20 mouse cellular contexts compared by ENCODE assay signal in the genomic region with DNA sequence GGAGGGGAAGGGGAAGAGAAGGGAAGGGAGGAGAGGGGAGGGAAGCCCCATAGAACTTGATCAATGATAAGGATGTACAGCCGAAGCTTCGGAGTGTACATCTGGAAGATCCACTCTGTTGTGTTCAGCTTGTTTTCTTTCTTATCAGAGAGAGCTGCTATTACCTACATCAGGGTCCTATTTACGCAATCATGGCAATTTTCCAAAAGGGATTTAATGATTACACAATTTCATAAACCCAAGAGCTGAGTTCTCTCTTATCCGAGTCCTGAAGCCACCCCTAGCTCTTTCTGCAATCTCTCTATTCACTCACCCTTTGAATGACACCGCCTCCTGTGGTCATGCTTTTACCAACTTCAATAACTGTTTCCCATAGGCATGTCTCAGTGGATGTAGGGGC. TPM values are rescaled to one million over a fixed set of nuclear protein-coding genes. Genes with fewer than 3 reads are reported as not detected.
"Had no signal": no experiment of that assay in that cellular context is flagged by ENCODE, and none has a peak within 500 bp of the region (broad histone marks: within the 10 kb centered on the region; RNA-seq: fewer than 3 reads in every experiment).

No protein-coding gene starts in this region.

- ATAC-seq: midbrain, embryonic 16.5 days had no signal

- H3K9me3 ChIP-seq: liver, embryonic 13.5 days; liver, embryonic 15.5 days; lung, embryonic 15.5 days; midbrain, embryonic 10.5 days; neural tube, embryonic 13.5 days; neural tube, embryonic 15.5 days had no signal

- H3K9ac ChIP-seq: liver, embryonic 13.5 days; liver, embryonic 15.5 days; lung, embryonic 15.5 days; neural tube, embryonic 13.5 days; neural tube, embryonic 15.5 days had no signal

- H3K4me2 ChIP-seq: liver, embryonic 11.5 days; liver, embryonic 13.5 days; liver, embryonic 15.5 days; lung, embryonic 15.5 days; neural tube, embryonic 13.5 days; neural tube, embryonic 15.5 days had no signal

- H3K36me3 ChIP-seq: liver, embryonic 13.5 days; liver, embryonic 15.5 days; lung, embryonic 15.5 days; midbrain, embryonic 10.5 days; neural tube, embryonic 13.5 days; neural tube, embryonic 15.5 days had no signal

- H3K4me1 ChIP-seq: liver, embryonic 13.5 days; liver, embryonic 15.5 days; lung, embryonic 15.5 days had no signal

- H3K4me3 ChIP-seq: liver, embryonic 13.5 days; liver, embryonic 15.5 days; lung, embryonic 15.5 days; midbrain, embryonic 10.5 days; myocyte; neural tube, embryonic 13.5 days; neural tube, embryonic 15.5 days had no signal

- DNase-seq: liver, embryonic 13.5 days; lung, adult 18-20 months; lung, postnatal 10 days; lung, postnatal 4 days; midbrain, embryonic 14.5 days; right cerebral cortex, postnatal 25 days; right cerebral cortex, postnatal 4 days; spleen, adult 18-20 months; thymus, adult 2 months; thymus, postnatal 25 days; thymus, postnatal 4 days had no signal

- H3K27ac ChIP-seq: liver, embryonic 13.5 days; liver, embryonic 15.5 days; lung, embryonic 15.5 days had no signal

- H3K27me3 ChIP-seq: liver, embryonic 13.5 days; liver, embryonic 15.5 days; lung, embryonic 15.5 days; neural tube, embryonic 13.5 days; neural tube, embryonic 15.5 days had no signal

RNA-seq across cellular contexts. Expression of a gene that starts 45.4 kb away (rescaled TPM):
- polyA plus RNA-seq: myocyte; small intestine, adult 2 months had no signal
